Mouse (Mus musculus): ENCODE measurements around the gene Rhot2.

- TF ChIP-seq POLR2A (IDR thresholded peaks at IDR 0.05; ENCODE audit: insufficient read length, low read depth) (no peak), MYOD1 (IDR thresholded peaks at IDR 0.05; ENCODE audit: control insufficient read depth in 1 of 3, insufficient read length in 2 of 3, low read depth in 2 of 3) (no peak), SRF (IDR thresholded peaks at IDR 0.05; ENCODE audit: control insufficient read depth, insufficient read length, low read depth) (no peak), E2F4 (IDR thresholded peaks at IDR 0.05; ENCODE audit: insufficient read depth) (no peak), MAX (IDR thresholded peaks at IDR 0.05; ENCODE audit: low read depth) (no peak), MYOG (IDR thresholded peaks at IDR 0.05; ENCODE audit: control insufficient read depth in 1 of 3, insufficient read depth in 1 of 3, insufficient read length in 2 of 3, low read depth in 2 of 3) (no peak)
Measured at GRCm38 (mm10) chr17:25794197-25794596, 50.5 kb downstream of the Rhot2 start.
